Mouse (Mus musculus): ENCODE measurements around the gene Rnf130. TPM values are rescaled to one million over a fixed set of nuclear protein-coding genes. Genes with fewer than 3 reads are reported as not detected.

Rnf130 gene
- polyA plus RNA-seq, 1 experiment from 2014 or later, result 52.6 TPM

DNA sequence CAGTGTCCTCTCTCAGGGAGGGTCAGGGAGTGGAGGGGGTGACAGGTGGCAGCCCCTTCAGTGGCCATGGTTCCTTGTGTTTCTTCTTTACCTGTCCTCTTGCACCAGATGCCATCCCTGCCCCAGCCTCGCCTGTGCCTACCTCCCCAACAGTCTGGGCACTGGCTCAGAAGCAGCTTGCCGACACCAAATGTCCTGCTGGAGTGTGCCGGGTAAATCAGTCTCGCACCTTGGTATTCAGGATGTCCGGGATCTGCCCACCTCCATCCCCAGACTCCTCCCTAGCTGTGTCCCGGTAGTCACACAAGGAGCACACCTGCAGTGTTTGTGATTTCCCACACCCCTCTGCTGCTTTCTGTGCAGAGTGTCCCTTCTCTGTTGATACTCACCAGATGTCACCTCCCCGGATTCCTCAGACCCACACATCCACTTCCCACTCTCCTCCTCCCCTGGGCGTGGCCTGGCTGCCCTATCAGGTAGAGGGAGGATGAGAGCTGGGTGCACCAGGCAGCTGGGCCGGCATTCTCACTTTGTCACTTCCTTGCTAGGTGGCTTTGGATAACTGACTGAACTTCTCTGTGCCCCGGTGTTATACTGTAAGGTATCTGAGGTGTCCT, 113.2 kb downstream of the Rnf130 start:
- Histone ChIP-seq H3K27me3 (ENCODE audit: control insufficient read depth, insufficient read depth, low read length) (no peaks in the 10 kb centered on the region), H3K9me3 (ENCODE audit: control insufficient read depth, low read length) (no peaks in the 10 kb centered on the region), H3K4me2 (replicated peaks; ENCODE audit: low read depth) (no peak overlapping the region), H3K4me1 (replicated peaks; ENCODE audit: control insufficient read depth, insufficient read depth) (no peaks in the 10 kb centered on the region), H3K9ac (ENCODE audit: low read length) (no peak overlapping the region), H3K36me3 (ENCODE audit: control insufficient read depth, insufficient read depth, low read length) (peaks cover 19% of the 10 kb centered on the region), H3K4me3 (ENCODE audit: low read depth, low read length) (no peak overlapping the region), H3K27ac (replicated peaks) (no peak overlapping the region)
- DNase-seq (ENCODE audit: low spot score) (no peak), ATAC-seq (ENCODE audit: low FRiP score, low TSS enrichment) (peak; percentile 36)
- TF ChIP-seq CTCF (IDR thresholded peaks at IDR 0.05; ENCODE audit: low read depth), result no peak
- TF ChIP-seq EP300 (optimal IDR thresholded peaks at IDR 0.05), result no peak
- 44% methylated on average over 10 of the region's 10 CpGs for WGBS

- peaks cover 22% of the 10 kb centered on the region for H3K36me3 ChIP-seq (ENCODE audit: control insufficient read depth, insufficient read depth, low read length)
- WGBS, result 74% methylated on average over 7 of the region's 7 CpGs
- TF ChIP-seq CTCF (IDR thresholded peaks at IDR 0.05; ENCODE audit: low read depth) (no peak), EP300 (optimal IDR thresholded peaks at IDR 0.05) (no peak)
Observed at GRCm38 (mm10) chr11:50139571-50139970, 114.4 kb downstream of the Rnf130 start.

DNA sequence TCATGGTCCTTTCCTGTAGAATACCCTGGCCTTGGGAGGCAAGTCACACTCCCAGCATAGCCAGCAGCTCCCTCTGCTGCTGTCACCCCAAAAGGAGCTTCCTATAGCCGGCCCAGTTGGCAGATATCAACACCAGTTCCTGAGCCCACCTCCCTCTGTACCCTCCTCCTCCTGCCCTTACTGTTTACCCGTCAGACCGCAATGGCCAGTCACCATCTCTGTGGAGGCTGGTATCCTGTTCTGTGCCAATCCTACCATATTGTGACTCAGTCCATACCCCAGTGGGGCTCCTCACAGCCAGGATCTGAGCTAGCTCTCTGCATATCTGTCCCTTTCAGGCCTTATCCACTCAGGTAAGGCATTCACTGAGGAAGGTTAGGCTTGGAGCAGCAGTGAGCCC, 120.4 kb downstream of the Rnf130 start:
- H3K9ac ChIP-seq (ENCODE audit: low read length), result no peak overlapping the region
- ATAC-seq (ENCODE audit: low FRiP score, low TSS enrichment) (no peak), DNase-seq (ENCODE audit: low spot score) (no peak)
- H3K27me3 ChIP-seq (ENCODE audit: control insufficient read depth, insufficient read depth, low read length), result no peaks in the 10 kb centered on the region
- WGBS, result 84% methylated on average over 3 of the region's 3 CpGs
- H3K4me2 ChIP-seq (replicated peaks; ENCODE audit: low read depth), result no peak overlapping the region
- TF ChIP-seq EP300 (optimal IDR thresholded peaks at IDR 0.05) (no peak), CTCF (IDR thresholded peaks at IDR 0.05; ENCODE audit: low read depth) (no peak)
- H3K4me3 ChIP-seq (ENCODE audit: low read depth, low read length), result no peak overlapping the region
- H3K27ac ChIP-seq (replicated peaks), result no peak overlapping the region
- H3K9me3 ChIP-seq (ENCODE audit: control insufficient read depth, low read length), result no peaks in the 10 kb centered on the region
- H3K4me1 ChIP-seq (replicated peaks; ENCODE audit: control insufficient read depth, insufficient read depth), result no peaks in the 10 kb centered on the region
- H3K36me3 ChIP-seq (ENCODE audit: control insufficient read depth, insufficient read depth, low read length), result peaks cover 42% of the 10 kb centered on the region

More at GRCm38 (mm10) chr11:50139571-50139970, 114.4 kb downstream of the Rnf130 start:
- Histone ChIP-seq H3K4me2 (replicated peaks; ENCODE audit: low read depth) (no peak overlapping the region), H3K27ac (replicated peaks) (no peak overlapping the region), H3K9me3 (ENCODE audit: control insufficient read depth, low read length) (no peaks in the 10 kb centered on the region), H3K4me3 (ENCODE audit: low read depth, low read length) (no peak overlapping the region), H3K27me3 (ENCODE audit: control insufficient read depth, insufficient read depth, low read length) (no peaks in the 10 kb centered on the region), H3K4me1 (replicated peaks; ENCODE audit: control insufficient read depth, insufficient read depth) (no peaks in the 10 kb centered on the region), H3K9ac (ENCODE audit: low read length) (no peak overlapping the region)
- ATAC-seq (ENCODE audit: low FRiP score, low TSS enrichment), result no peak
- no peak for DNase-seq (ENCODE audit: low spot score)

GRCm38 (mm10) chr11:50146121-50146520, 121.0 kb downstream of the Rnf130 start:
- Histone ChIP-seq H3K9me3 (ENCODE audit: control insufficient read depth, low read length) (no peaks in the 10 kb centered on the region), H3K36me3 (ENCODE audit: control insufficient read depth, insufficient read depth, low read length) (peaks cover 40% of the 10 kb centered on the region)
- WGBS, result 93% methylated on average over 13 of the region's 13 CpGs

GRCm38 (mm10) chr11:50147267-50147957, 122.3 kb downstream of the Rnf130 start:
- Histone ChIP-seq H3K4me1 (replicated peaks; ENCODE audit: control insufficient read depth, insufficient read depth) (no peaks in the 10 kb centered on the region), H3K9ac (ENCODE audit: low read length) (no peak overlapping the region), H3K9me3 (ENCODE audit: control insufficient read depth, low read length) (no peaks in the 10 kb centered on the region), H3K27ac (replicated peaks) (no peak overlapping the region), H3K4me3 (ENCODE audit: low read depth, low read length) (no peak overlapping the region), H3K4me2 (replicated peaks; ENCODE audit: low read depth) (no peak overlapping the region), H3K36me3 (ENCODE audit: control insufficient read depth, insufficient read depth, low read length) (peaks cover 50% of the 10 kb centered on the region), H3K27me3 (ENCODE audit: control insufficient read depth, insufficient read depth, low read length) (no peaks in the 10 kb centered on the region)
- WGBS, result 76% methylated on average over 9 of the region's 9 CpGs
- ATAC-seq (ENCODE audit: low FRiP score, low TSS enrichment) (no peak), DNase-seq (ENCODE audit: low spot score) (no peak)
- no peak for TF ChIP-seq EP300 (optimal IDR thresholded peaks at IDR 0.05)
- TF ChIP-seq CTCF (IDR thresholded peaks at IDR 0.05; ENCODE audit: low read depth), result no peak

More at GRCm38 (mm10) chr11:50146121-50146520, 121.0 kb downstream of the Rnf130 start:
- no peaks in the 10 kb centered on the region for H3K4me1 ChIP-seq (replicated peaks; ENCODE audit: control insufficient read depth, insufficient read depth)
- TF ChIP-seq CTCF (IDR thresholded peaks at IDR 0.05; ENCODE audit: low read depth) (no peak), EP300 (optimal IDR thresholded peaks at IDR 0.05) (no peak)
- no peak for DNase-seq (ENCODE audit: low spot score)
- no peak for ATAC-seq (ENCODE audit: low FRiP score, low TSS enrichment)
- H3K27ac ChIP-seq (replicated peaks), result no peak overlapping the region
- H3K27me3 ChIP-seq (ENCODE audit: control insufficient read depth, insufficient read depth, low read length), result no peaks in the 10 kb centered on the region
- H3K9ac ChIP-seq (ENCODE audit: low read length), result no peak overlapping the region
- H3K4me3 ChIP-seq (ENCODE audit: low read depth, low read length), result no peak overlapping the region
- H3K4me2 ChIP-seq (replicated peaks; ENCODE audit: low read depth), result no peak overlapping the region

DNA sequence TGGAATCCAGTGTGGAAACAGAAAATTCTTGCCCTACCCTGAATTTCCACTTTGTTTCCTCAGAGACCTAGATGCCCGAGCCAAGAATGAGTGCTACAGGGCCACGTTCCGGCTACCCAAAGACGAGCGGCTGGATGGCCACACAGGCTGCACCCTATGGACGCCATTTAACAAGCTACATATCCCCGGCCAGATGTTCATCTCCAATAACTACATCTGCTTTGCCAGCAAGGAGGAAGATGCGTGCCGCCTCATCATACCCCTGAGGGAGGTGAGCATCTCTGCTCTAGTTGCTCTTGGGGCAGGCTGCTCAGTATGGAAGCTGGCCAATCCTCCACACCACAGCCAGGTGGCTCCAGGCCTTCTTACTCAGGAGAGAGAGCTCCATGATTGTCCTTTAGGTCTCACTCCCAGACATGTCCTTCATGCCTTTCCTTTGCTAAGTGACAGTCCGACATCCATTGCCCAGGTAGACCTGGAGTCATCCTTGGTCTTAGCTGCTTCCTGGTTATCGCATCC, 122.9 kb downstream of the Rnf130 start:
- DNase-seq (ENCODE audit: low spot score), result no peak
- Histone ChIP-seq H3K27ac (replicated peaks) (no peak overlapping the region), H3K4me3 (ENCODE audit: low read depth, low read length) (no peak overlapping the region), H3K9ac (ENCODE audit: low read length) (no peak overlapping the region; the same call in 1 of the 2 replicates), H3K36me3 (ENCODE audit: control insufficient read depth, insufficient read depth, low read length) (peaks cover 54% of the 10 kb centered on the region), H3K4me2 (replicated peaks; ENCODE audit: low read depth) (no peak overlapping the region), H3K4me1 (replicated peaks; ENCODE audit: control insufficient read depth, insufficient read depth) (no peaks in the 10 kb centered on the region), H3K27me3 (ENCODE audit: control insufficient read depth, insufficient read depth, low read length) (no peaks in the 10 kb centered on the region), H3K9me3 (ENCODE audit: control insufficient read depth, low read length) (no peaks in the 10 kb centered on the region)
- ATAC-seq (ENCODE audit: low FRiP score, low TSS enrichment), result no peak
- no peak for TF ChIP-seq CTCF (IDR thresholded peaks at IDR 0.05; ENCODE audit: low read depth)
- TF ChIP-seq EP300 (optimal IDR thresholded peaks at IDR 0.05), result no peak
- WGBS, result 94% methylated on average over 11 of the region's 11 CpGs

All from stomach, postnatal 0 days (tissue).